ENCODE assay signal across 8 mouse cellular contexts in the genomic region with DNA sequence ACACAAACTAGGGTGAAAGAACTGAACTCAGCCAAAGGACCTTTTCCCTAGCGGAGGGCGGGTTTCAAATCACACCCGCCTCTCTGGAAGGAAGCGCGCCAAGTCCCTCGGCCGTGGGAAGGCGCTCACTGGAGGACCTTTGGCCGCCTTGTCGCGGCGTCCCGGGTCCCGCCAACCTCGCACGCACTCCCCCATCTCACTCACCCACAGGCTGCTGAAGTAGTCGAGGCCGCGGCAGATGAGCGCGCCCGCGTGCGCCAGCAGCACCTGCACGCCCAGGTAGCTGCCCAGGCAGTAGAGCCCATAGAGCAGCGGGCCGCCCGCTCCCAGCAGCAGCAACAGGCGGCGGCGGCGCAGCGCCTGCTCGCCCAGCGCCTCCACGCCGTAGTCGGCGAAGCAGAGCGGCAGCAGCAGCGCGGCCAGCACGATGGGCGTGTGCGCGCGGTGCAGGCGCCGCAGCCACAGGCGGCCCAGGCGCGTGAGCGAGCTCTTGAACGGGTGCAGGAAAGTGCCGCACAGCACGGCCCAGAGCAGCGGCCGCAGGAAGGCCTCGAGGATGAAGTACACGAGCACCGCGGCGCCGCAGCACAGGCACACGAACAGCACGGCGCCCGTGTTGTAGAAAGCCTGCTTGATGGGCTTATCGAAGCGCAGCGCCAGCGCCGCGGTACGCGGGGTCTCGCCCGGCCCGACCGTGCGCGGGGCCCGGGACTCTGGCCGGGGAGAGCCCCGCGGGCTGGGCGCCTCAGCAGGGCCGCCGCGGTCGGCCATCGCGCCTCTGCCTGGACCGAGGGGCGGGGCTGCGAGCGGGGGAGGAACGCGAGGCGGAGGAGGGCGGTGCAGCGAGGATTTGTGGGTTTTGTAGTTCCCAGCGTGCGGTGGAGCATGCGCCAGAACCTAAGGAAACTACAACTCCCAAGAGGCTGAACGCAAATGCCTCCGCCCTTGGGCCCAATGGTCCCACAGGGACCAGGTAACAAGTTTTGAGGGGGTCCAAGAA. TPM values are rescaled to one million over a fixed set of nuclear protein-coding genes. Genes with fewer than 3 reads are reported as not detected.
DNase-seq lines count a peak whose midpoint lies in the region; ATAC-seq lines count a peak whose summit lies in the region.

A gene (minus strand): TSS at position 797 of the 1,000 bp plus-strand sequence.

- H3K4me2 ChIP-seq in hindbrain, embryonic 15.5 days = peak within 1 kb of the TSS; percentile 88

- peak within 1 kb of the TSS; percentile 75 for H3K4me3 ChIP-seq in hindbrain, embryonic 15.5 days

- H3K9ac ChIP-seq in hindbrain, embryonic 15.5 days = peak within 1 kb of the TSS; percentile 85

- H3K27ac ChIP-seq in hindbrain, embryonic 15.5 days (replicated peaks) = peak within 1 kb of the TSS; percentile 92

- no peaks in the 10 kb centered on the region for H3K36me3 ChIP-seq in hindbrain, embryonic 15.5 days

- H3K9me3 ChIP-seq in hindbrain, embryonic 15.5 days = no peaks in the 10 kb centered on the region

- H3K4me1 ChIP-seq in hindbrain, embryonic 15.5 days (replicated peaks) = peaks cover 28% of the 10 kb centered on the region

- under 1% methylated on average over 98 of the region's 107 CpGs for WGBS in hindbrain, embryonic 15.5 days

- peak; percentile 92 for DNase-seq in T-cell, adult 2 months (ENCODE audit: low spot score)
- DNase-seq in cerebellum, postnatal 36 days = peak; percentile 93 to 94
- DNase-seq in frontal cortex, postnatal 36 days (ENCODE audit: low spot score in 2 of 2) = peak; percentile 89 to 94
- peak; percentile 89 for DNase-seq in left cerebral cortex, adult 11 months (ENCODE audit: low spot score)
- DNase-seq in lung, postnatal 4 days = peak; percentile 96
- peak; percentile 84 for DNase-seq in retina, postnatal 7 days (ENCODE audit: low read depth, low spot score)
- DNase-seq in urinary bladder, adult 2 months (ENCODE audit: low spot score) = peak; percentile 78

- peak; percentile 97 for ATAC-seq in hindbrain, embryonic 15.5 days (ENCODE audit: low FRiP score, low read depth)

- no peaks in the 10 kb centered on the region for H3K27me3 ChIP-seq in hindbrain, embryonic 15.5 days

RNA-seq across cellular contexts. Expression of the gene that starts here (rescaled TPM):
- polyA plus RNA-seq in hindbrain, embryonic 15.5 days (2015; fragmentation: Nextera tagmentation; extraction: Ambion mirVana) = 9.4 and 9.9 TPM in 2 replicates
- polyA plus RNA-seq in urinary bladder, adult 2 months (2012; rRNA removed) = 16.4 and 17.0 TPM in 2 replicates

Comparison
In these comparisons a context has a peak if more than half of its experiments do, and no peak if none do; other contexts are left out.
1. Peak in every context shown above with its lines: DNase-seq, ATAC-seq, H3K4me3 ChIP-seq and H3K27ac ChIP-seq.